Mouse (Mus musculus): ENCODE data around the gene Ulk1. TPM values are rescaled to one million over a fixed set of nuclear protein-coding genes. Genes with fewer than 3 reads are reported as not detected.

Gene Ulk1
- polyA plus RNA-seq, 1 experiment: not detected

GRCm38 (mm10) chr5:110735606-110736005, 74.3 kb downstream of the Ulk1 start:
- Histone ChIP-seq H3K27ac (ENCODE audit: insufficient read depth, low read depth, low read length) (no peak overlapping the region), H3K4me1 (ENCODE audit: control insufficient read depth, insufficient read depth, low read length) (peaks cover 2% of the 10 kb centered on the region; the same call in 1 of the 2 replicates), H3K4me3 (ENCODE audit: insufficient read depth, low read depth, low read length) (no peak overlapping the region)
- TF ChIP-seq POLR2A (IDR thresholded peaks at IDR 0.05; ENCODE audit: insufficient read depth, low read depth, low read length): no peak
- no peak for TF ChIP-seq CTCF (IDR thresholded peaks at IDR 0.05; ENCODE audit: insufficient read depth, low read depth, low read length)
- WGBS: 90% methylated on average over 1 of the region's 1 CpGs

Other genes with a start within 250 kb of the Ulk1 start
- not detected in 2 replicates for gene Noc4l, start 156.7 kb downstream of the Ulk1 start, polyA plus RNA-seq (2012; ENCODE audit: insufficient read depth, insufficient read length, low replicate concordance, missing spikeins)
- not detected in 2 replicates for gene Ddx51, start 156.6 kb downstream of the Ulk1 start, polyA plus RNA-seq (2012; ENCODE audit: insufficient read depth, insufficient read length, low replicate concordance, missing spikeins)
- not detected in 2 replicates for gene Ep400, start 39.4 kb downstream of the Ulk1 start, polyA plus RNA-seq (2012; ENCODE audit: insufficient read depth, insufficient read length, low replicate concordance, missing spikeins)
- gene Pus1, start 29.4 kb downstream of the Ulk1 start, polyA plus RNA-seq (2012; ENCODE audit: insufficient read depth, insufficient read length, low replicate concordance, missing spikeins): not detected in 2 replicates
- gene Hscb, start 29.7 kb upstream of the Ulk1 start, polyA plus RNA-seq (2012; ENCODE audit: insufficient read depth, insufficient read length, low replicate concordance, missing spikeins): not detected in 2 replicates
- gene Chek2, start 29.9 kb upstream of the Ulk1 start, polyA plus RNA-seq (2012; ENCODE audit: insufficient read depth, insufficient read length, low replicate concordance, missing spikeins): not detected in 2 replicates
- not detected in 2 replicates for gene Ttc28, start 69.7 kb upstream of the Ulk1 start, polyA plus RNA-seq (2012; ENCODE audit: insufficient read depth, insufficient read length, low replicate concordance, missing spikeins)

All from olfactory bulb, adult 2 months (tissue).